Comparison of ENCODE assay signal across 9 mouse cellular contexts in the genomic region with DNA sequence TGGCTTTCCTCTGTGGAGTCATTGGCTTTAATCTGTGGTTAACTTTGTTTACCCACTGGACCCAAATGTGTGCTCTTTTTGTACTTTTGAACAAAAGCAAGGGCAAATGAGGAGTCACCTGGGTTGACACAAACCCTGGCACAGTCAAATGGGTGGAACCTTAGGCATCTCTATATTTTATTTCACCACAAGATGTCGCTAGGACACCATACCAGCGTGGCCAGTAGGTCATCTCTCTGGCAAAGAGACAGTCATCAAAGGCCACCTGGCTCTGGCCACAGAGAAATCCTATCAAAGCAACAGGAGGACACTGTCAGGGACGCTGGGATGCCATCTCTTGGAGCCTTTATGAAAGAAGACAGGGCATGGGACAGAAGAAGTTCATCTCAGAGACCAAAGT.
A peak's percentile ranks its signal among the peaks of the same experiment; 100 is the strongest.
DNase-seq lines count a peak whose midpoint lies in the region; ATAC-seq and TF ChIP-seq lines count a peak whose summit lies in the region.
"Had no signal": no experiment of that assay in that cellular context is flagged by ENCODE, and none has a peak within 500 bp of the region (broad histone marks: within the 10 kb centered on the region; RNA-seq: fewer than 3 reads in every experiment).

No protein-coding gene starts in this region.

- WGBS in midbrain, embryonic 10.5 days, result 12% methylated on average over 3 of the region's 3 CpGs
- WGBS in midbrain, embryonic 13.5 days, result 11% methylated on average over 3 of the region's 3 CpGs

- peak; percentile 91 for TF ChIP-seq CTCF in Patski (IDR thresholded peaks at IDR 0.05)

- no peaks in the 10 kb centered on the region for H3K9me3 ChIP-seq in midbrain, embryonic 10.5 days (replicated peaks)
- H3K9me3 ChIP-seq in midbrain, embryonic 13.5 days, result no peaks in the 10 kb centered on the region
- H3K9me3 ChIP-seq: embryonic facial prominence, embryonic 12.5 days had no signal

- in situ Hi-C loops in Patski (cut with MboI; ENCODE audit: low pct_unique_long_range_greater_than_20kb), result no loop called here

- no peak overlapping the region for H3K4me3 ChIP-seq in midbrain, embryonic 10.5 days
- no peak overlapping the region for H3K4me3 ChIP-seq in midbrain, embryonic 13.5 days (replicated peaks)
- H3K4me3 ChIP-seq: embryonic facial prominence, embryonic 12.5 days had no signal

- H3K4me1 ChIP-seq in midbrain, embryonic 10.5 days, result peaks cover 10% of the 10 kb centered on the region
- H3K4me1 ChIP-seq in midbrain, embryonic 13.5 days (replicated peaks), result peaks cover 5% of the 10 kb centered on the region; the same call in 1 of the 2 replicates

- H3K36me3 ChIP-seq in midbrain, embryonic 10.5 days, result no peaks in the 10 kb centered on the region
- no peaks in the 10 kb centered on the region for H3K36me3 ChIP-seq in midbrain, embryonic 13.5 days
- H3K36me3 ChIP-seq: embryonic facial prominence, embryonic 12.5 days had no signal

- H3K27ac ChIP-seq in midbrain, embryonic 10.5 days (replicated peaks), result no peak overlapping the region
- H3K27ac ChIP-seq in midbrain, embryonic 13.5 days, result no peak overlapping the region
- H3K27ac ChIP-seq: embryonic facial prominence, embryonic 12.5 days had no signal

- H3K4me2 ChIP-seq in midbrain, embryonic 13.5 days (replicated peaks), result no peak overlapping the region
- H3K4me2 ChIP-seq: embryonic facial prominence, embryonic 12.5 days had no signal

- DNase-seq in midbrain, embryonic 10.5 days (ENCODE audit: low spot score), result peak; percentile 36
- DNase-seq in Patski (ENCODE audit: low read depth, low spot score), result no peak
- peak; percentile 74 to 80 for DNase-seq in cerebellum, postnatal 25 days
- peak; percentile 53 to 72 for DNase-seq in heart, postnatal 10 days
- DNase-seq in layer of hippocampus, postnatal 14 days (ENCODE audit: low spot score in 2 of 2), result peak; percentile 13 to 41

- no peaks in the 10 kb centered on the region for H3K27me3 ChIP-seq in midbrain, embryonic 10.5 days (ENCODE audit: low read depth, poor library complexity, severe bottlenecking)
- H3K27me3 ChIP-seq in midbrain, embryonic 13.5 days, result 0 out of 2 replicates have a peak, but pooled peaks cover 3% of the 10 kb centered on the region
- no peaks in the 10 kb centered on the region for H3K27me3 ChIP-seq in Patski

- CTCF ChIA-PET in Patski (lab: Charles Lee), result interaction anchor here (1.0 kb wide), 1 partner anchor 10 kb away, joined by 4 read pairs; no protein-coding TSS in a partner anchor

- no peak for ATAC-seq in midbrain, embryonic 13.5 days
- peak; percentile 60 for ATAC-seq in Patski
- ATAC-seq in neutrophil, adult 5-6 weeks (ENCODE audit: extremely low read depth, insufficient number of reproducible peaks, low FRiP score, poor library complexity, severe bottlenecking), result 0 out of 2 replicates have a peak, but pooled peaks have one; percentile 37
- no peak for ATAC-seq in activated CD4-positive, CD25-positive, alpha-beta regulatory T cell, adult 4 months

- POLR2A ChIA-PET in Patski (lab: Charles Lee), result interaction anchor here (1.0 kb wide), 1 partner anchor 9 kb away, joined by 3 read pairs; no protein-coding TSS in a partner anchor

- H3K9ac ChIP-seq in midbrain, embryonic 13.5 days (replicated peaks), result no peak overlapping the region
- H3K9ac ChIP-seq: embryonic facial prominence, embryonic 12.5 days had no signal

- intact Hi-C loops in heart, postnatal 10 days (cut with DNase I), result loop anchor here (2.0 to 5.0 kb wide), 6 partner anchors 89 to 1898 kb away; no protein-coding TSS in a partner anchor

Comparison
In these comparisons a context has a peak if more than half of its experiments do, and no peak if none do; other contexts are left out.
1. ATAC-seq: peak in Patski (single experiment) and neutrophil, adult 5-6 weeks (single experiment); none in midbrain, embryonic 13.5 days (single experiment) and activated CD4-positive, CD25-positive, alpha-beta regulatory T cell, adult 4 months (single experiment).